Mouse (Mus musculus) brain, embryonic 14.5 days (tissue): ENCODE results near the gene Cabp4. TPM values are rescaled to one million over a fixed set of nuclear protein-coding genes. Genes with fewer than 3 reads are reported as not detected.

Experiments
- DNase-seq: peaks from one replicate; pipeline ENCODE4 v3.0.0-alpha.2; 2011; ENCODE audit warnings: low read depth
- CTCF ChIP-seq: fragments of 200-500 bp; IDR thresholded peaks from 2 replicates; pipeline ENCODE4 v1.5.1; 2012; ENCODE audit warnings: inconsistent platforms, mild to moderate bottlenecking, moderate library complexity, borderline replicate concordance; ENCODE audit not compliant: insufficient read depth, insufficient read length; ENCODE audit errors: extremely low read depth
- POLR2A ChIP-seq: fragments of 200-500 bp; IDR thresholded peaks from 2 replicates; pipeline ENCODE4 v1.6.1; 2012; ENCODE audit warnings: mild to moderate bottlenecking, inconsistent platforms, borderline replicate concordance; ENCODE audit not compliant: poor library complexity, insufficient read depth, insufficient read length, severe bottlenecking; ENCODE audit errors: extremely low read depth
- polyA plus RNA-seq: library from polyadenylated mRNA; depleted of rRNA; stranded (reverse); fragments of >200 nt; gene quantifications from 2 replicates; pipeline ENCODE4 v1.2.3, GENCODE M21; 2012; rRNA removed

Cabp4 gene
- polyA plus RNA-seq = 0.05 and 0.19 TPM in 2 replicates

DNA sequence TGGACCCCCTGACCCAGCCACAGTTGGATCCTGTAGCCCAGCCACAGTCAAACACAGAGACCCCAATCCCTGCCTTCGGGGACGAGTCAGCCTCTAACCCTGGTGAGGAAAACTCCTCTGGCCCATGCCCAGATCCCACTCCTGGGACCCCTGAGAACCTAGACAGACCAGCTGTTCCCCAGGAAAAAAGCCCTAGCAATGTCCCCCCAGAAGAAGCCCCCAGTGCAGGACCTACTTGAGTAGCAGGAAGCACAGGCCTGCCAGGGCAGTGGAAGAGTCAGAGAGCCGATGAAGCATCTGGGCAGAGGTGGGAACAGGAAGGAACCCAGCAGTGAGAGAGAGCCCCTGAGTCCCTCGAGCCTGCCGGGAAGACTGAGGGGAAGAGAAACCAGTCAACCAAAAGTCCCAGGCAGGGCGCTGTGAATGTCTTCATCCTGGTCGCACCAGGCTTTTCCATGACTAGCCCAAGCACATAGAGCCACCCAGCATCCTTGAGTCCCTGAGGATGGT, at the start of gene Cabp4:
Gene Cabp4, minus strand, starts transcription at position 275 of the 510 bp plus-strand sequence.
- TF ChIP-seq CTCF = no peak
- no peak for TF ChIP-seq POLR2A
- no peak for DNase-seq

DNA sequence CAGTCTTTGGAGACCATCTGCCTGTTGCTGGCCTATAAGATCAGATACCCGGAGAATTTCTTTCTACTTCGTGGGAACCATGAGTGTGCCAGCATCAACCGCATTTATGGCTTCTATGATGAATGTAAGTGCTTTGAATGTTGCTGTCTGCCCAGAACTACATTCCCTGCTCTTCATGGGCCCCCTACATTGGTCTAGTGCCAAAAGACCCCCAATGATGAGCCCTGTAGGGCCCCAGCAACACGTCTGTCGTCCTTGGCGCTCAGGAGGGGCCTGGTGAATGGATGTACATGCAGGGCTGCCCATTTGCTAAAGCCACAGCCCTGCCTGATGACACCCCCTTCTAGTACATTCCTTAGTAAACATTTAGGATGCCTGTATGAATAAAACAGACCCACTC, 49.3 kb upstream of the Cabp4 start:
- no peak for DNase-seq
- no peak for TF ChIP-seq POLR2A
- TF ChIP-seq CTCF = no peak

DNA sequence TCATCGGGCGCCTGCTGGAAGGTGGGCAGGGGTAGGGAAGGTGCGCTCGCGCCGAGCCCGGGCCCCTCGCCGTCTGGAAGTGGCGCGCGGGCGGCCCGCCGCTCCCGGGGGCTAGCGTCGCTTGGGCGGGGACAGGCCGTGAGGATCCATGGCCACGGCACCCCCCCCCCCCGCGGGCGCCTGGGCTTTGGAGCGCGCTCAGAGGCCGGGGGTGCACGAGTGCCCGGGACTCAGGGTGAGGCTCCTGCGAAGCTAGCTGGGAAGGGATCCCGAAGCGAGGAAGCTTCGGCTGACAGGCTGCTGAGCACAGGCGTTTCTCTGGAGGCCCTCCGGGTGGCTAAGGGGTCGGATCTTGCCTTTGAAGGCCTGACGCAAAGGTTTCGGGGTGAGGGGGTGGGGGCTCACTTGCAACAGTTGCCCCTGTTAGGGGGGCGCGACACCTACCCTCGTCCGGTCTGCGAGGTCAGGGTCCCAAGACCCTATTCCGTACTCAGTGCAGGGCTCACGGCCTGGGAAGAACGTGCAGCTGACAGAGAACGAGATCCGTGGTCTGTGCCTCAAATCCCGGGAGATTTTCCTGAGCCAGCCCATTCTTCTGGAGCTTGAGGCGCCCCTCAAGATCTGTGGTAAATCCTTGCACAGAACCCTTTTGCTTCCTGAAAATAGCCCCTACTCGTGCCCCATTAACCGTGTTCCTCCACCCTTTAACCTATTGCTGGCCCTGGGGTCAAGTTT, 48.6 kb upstream of the Cabp4 start:
- TF ChIP-seq POLR2A (no peak), CTCF (no peak)
- peak; percentile 48 for DNase-seq

GRCm38 (mm10) chr19:4191528-4192250, 47.9 kb upstream of the Cabp4 start, which contains the start of gene Ppp1ca:
Ppp1ca (plus strand) TSS chr19:4192065.
- TF ChIP-seq CTCF (peak; percentile 70; the same call in 1 of the 2 replicates), POLR2A (peak; percentile 96)
- peak; percentile 97 for DNase-seq

- TF ChIP-seq CTCF = no peak
- no peak for TF ChIP-seq POLR2A
- no peak for DNase-seq
Observed at GRCm38 (mm10) chr19:4190831-4191334, 47.0 kb upstream of the Cabp4 start, which contains the start of gene Tbc1d10c. Tbc1d10c (minus strand) TSS chr19:4191284.

- DNase-seq = no peak
- TF ChIP-seq POLR2A = no peak
- TF ChIP-seq CTCF = no peak
Observed at GRCm38 (mm10) chr19:4189051-4189620, 45.3 kb upstream of the Cabp4 start.

- TF ChIP-seq POLR2A (no peak), CTCF (no peak)
- no peak for DNase-seq
Observed at GRCm38 (mm10) chr19:4187303-4187702, 43.5 kb upstream of the Cabp4 start.

- no peak for DNase-seq
- no peak for TF ChIP-seq CTCF
- TF ChIP-seq POLR2A = no peak
Observed at GRCm38 (mm10) chr19:4184976-4185975, 41.4 kb upstream of the Cabp4 start.

DNA sequence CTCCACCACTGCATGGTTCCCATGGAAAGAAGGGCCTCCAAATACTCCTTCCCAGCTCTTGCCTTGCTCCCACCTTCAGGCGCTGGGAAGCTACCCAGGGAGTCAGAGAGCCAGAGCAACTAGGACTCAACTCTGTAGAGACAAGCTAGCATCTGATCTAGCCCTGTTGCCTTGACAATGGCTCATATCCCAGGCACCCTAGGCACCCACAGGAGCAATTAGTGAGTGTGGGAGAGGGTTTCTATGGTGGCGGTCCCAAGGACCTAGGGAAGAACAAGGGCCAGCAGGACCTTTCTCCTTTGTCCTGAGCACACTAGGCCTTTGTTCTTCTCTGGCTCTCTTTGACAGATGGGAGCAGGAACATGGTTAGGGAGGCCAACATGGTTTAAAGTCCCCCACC, 39.9 kb upstream of the Cabp4 start:
- DNase-seq = no peak
- TF ChIP-seq POLR2A (no peak), CTCF (no peak)

GRCm38 (mm10) chr19:4181892-4182291, 38.1 kb upstream of the Cabp4 start:
- DNase-seq = peak; percentile 80
- no peak for TF ChIP-seq POLR2A
- no peak for TF ChIP-seq CTCF
